Mouse (Mus musculus) erythroblast, embryonic 14.5 days (primary cell): ENCODE measurements around the gene Olfr788.

Experiments used
- GATA1 ChIP-seq: IDR thresholded peaks from 2 replicates; pipeline ENCODE4 v1.6.1; 2012; ENCODE audit warnings: low read length, inconsistent platforms, mixed read lengths
- TAL1 ChIP-seq: IDR thresholded peaks from 3 replicates; pipeline ENCODE4 v1.6.1; 2012; ENCODE audit warnings: low read length, inconsistent platforms, mixed read lengths

GRCm38 (mm10) chr10:129473723-129474122, 2.9 kb downstream of the Olfr788 start:
- TF ChIP-seq TAL1: no peak
- no peak for TF ChIP-seq GATA1
